Mouse (Mus musculus) spleen, adult 10 weeks (tissue): ENCODE data around the gene Zfp275. TPM values are rescaled to one million over a fixed set of nuclear protein-coding genes. Genes with fewer than 3 reads are reported as not detected.

Experiments
- polyA plus RNA-seq: library from polyadenylated mRNA; stranded (reverse); fragments of 350-450 nt; fragmentation: Illumina TruSeq; extraction: RNeasy Lipid Tissue Mini Kit (QIAGEN cat#74804); gene quantifications from one replicate; pipeline ENCODE4 v1.2.3, GENCODE M21; 2015; ENCODE audit warnings: low replicate concordance; ENCODE audit not compliant: insufficient read depth

Gene Zfp275
- polyA plus RNA-seq: 29.0 TPM

DNA sequence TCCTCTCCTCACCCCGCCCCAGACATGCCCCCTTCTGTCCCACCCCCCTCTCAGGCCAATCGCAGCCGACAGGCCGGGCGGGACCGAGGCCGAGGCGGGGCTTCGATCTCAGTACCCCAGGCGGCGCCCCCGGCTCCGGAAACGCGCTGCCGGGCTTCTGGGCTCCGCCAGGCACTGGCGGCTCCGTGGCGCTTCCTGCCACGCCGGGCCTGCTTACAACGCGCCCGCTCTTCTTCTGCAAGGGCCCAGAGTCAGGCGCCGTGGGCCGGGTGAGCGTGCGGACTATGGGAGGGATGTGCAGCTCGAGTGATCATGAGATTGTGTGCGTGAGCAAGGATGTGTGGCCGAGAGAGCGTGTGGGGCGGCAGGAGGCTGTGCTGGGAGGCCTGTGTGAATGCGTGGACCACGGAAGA lies at the start of gene Zfp275:
Zfp275 (plus strand) TSS at position 139 of the 413 bp plus-strand sequence.

DNA sequence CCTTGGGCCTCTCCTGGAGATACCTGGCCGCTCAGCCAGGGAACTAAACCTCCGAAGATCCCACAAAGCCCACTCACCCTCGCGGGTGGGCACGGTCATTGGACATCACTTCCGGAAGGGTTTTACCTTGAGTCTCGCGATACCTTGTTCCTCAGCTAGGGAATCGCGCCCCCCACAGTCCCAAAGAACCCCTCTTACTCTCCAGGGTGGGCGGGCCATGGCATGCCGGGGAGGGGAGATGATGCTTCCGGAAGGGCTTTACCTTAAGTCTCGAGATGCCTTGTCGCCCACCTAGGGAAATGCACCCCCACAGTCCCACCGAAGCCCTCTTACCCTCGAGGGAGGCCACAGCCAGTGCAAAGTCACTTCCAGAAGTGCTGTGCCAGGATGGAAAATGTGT lies 49.5 kb upstream of the Zfp275 start, which contains the start of the genes Xlr5a and Xlr5c:
Xlr5a (minus strand) TSS at position 101 of the 400 bp plus-strand sequence.
Xlr5c (minus strand) TSS at position 101 of the 400 bp plus-strand sequence.

DNA sequence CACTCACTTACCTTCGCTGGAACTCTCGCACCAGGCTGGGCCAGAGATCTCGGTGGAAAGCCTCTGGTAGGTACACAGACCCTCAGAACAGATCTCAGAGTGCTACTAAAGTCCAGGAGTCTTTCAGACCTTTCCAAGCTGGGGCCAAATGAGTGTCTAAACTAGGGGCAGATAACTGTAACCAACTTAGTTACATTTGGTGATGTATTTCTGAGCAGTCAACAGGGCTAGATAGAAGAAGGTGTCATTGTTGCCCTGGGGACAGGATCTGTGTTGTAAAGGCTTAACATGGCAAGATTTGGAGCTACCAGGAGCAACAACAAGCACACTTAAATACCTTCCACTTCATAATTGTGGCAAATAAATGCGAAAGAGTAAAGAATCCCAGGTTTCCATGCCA lies 5.7 kb upstream of the Zfp275 start, which contains the start of gene Gm45015:
Gm45015 (minus strand) TSS at position 101 of the 400 bp plus-strand sequence.

DNA sequence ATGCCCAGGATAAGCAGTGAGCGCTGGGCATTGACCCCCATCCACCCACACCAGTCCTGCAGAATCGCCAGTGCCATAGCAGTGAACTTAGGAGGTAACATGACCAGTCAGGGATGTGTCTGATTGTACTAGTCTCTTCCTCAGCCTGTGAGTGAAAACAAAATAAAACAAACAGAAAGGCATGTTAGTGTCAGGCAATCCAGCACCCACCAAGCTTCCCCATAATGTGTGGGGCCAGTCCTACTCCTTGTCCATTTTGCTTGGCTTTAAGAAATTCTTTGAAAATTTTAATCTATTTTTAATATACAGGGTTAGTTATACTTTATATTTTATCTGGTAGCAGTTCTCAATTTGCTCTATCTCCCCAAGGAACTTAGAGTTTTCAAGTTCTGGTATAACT lies 56.2 kb downstream of the Zfp275 start, which contains the start of gene Gm18336:
Gm18336 (minus strand) TSS at position 101 of the 400 bp plus-strand sequence.

Other genes starting within 250 kb of the Zfp275 start
- 0.55 TPM for gene Xlr3a, start 245.5 kb upstream of the Zfp275 start, polyA plus RNA-seq
- not detected for gene Gm14685, start 225.6 kb upstream of the Zfp275 start, polyA plus RNA-seq
- gene Xlr5b, start 193.8 kb upstream of the Zfp275 start, polyA plus RNA-seq: not detected
- not detected for gene DXBay18, start 193.2 kb upstream of the Zfp275 start, polyA plus RNA-seq
- not detected for gene Spin2d, start 165.6 kb upstream of the Zfp275 start, polyA plus RNA-seq
- 15.7 TPM for gene Xlr3b, start 150.4 kb upstream of the Zfp275 start, polyA plus RNA-seq
- 72.3 TPM for gene Xlr4b, start 128.3 kb upstream of the Zfp275 start, polyA plus RNA-seq
- gene F8a, start 114.3 kb upstream of the Zfp275 start, polyA plus RNA-seq: 4.5 TPM
- 33.7 TPM for gene Xlr4c, start 99.5 kb upstream of the Zfp275 start, polyA plus RNA-seq
- gene Xlr3c, start 77.2 kb upstream of the Zfp275 start, polyA plus RNA-seq: not detected
- gene Xlr5a, start 49.6 kb upstream of the Zfp275 start, polyA plus RNA-seq: not detected
- not detected for gene Xlr5c, start 49.6 kb upstream of the Zfp275 start, polyA plus RNA-seq
- not detected for gene Gm45015, start 5.8 kb upstream of the Zfp275 start, polyA plus RNA-seq
- gene Gm18336, start 56.1 kb downstream of the Zfp275 start, polyA plus RNA-seq: not detected
- not detected for gene Zfp92, start 68.5 kb downstream of the Zfp275 start, polyA plus RNA-seq
- gene Trex2, start 92.7 kb downstream of the Zfp275 start, polyA plus RNA-seq: not detected
- gene Haus7, start 116.4 kb downstream of the Zfp275 start, polyA plus RNA-seq: 29.4 TPM
- 254 TPM for gene Bgn, start 141.0 kb downstream of the Zfp275 start, polyA plus RNA-seq
- not detected for gene Atp2b3, start 160.5 kb downstream of the Zfp275 start, polyA plus RNA-seq